In genomic region chr9:15607601-15608000, GRCm38 (mm10) we compare ENCODE assay signal across 18 mouse cellular contexts. TPM values are rescaled to one million over a fixed set of nuclear protein-coding genes. Genes with fewer than 3 reads are reported as not detected.
A peak's percentile ranks its signal among the peaks of the same experiment; 100 is the strongest.
DNase-seq lines count a peak whose midpoint lies in the region.
"Had no signal": no experiment of that assay in that cellular context is flagged by ENCODE, and none has a peak within 500 bp of the region (broad histone marks: within the 10 kb centered on the region; RNA-seq: fewer than 3 reads in every experiment).

No protein-coding gene starts in this region.

- DNase-seq in heart, adult 11 months = peak; percentile 74
- no peak for DNase-seq in heart, adult 8-10 months (ENCODE audit: low spot score)
- peak; percentile 36 to 38 for DNase-seq in kidney, adult 8-10 months
- DNase-seq in kidney, adult 18-20 months = no peak
- DNase-seq in testis, postnatal 10 days (ENCODE audit: low spot score) = peak; percentile 6
- DNase-seq in testis, postnatal 14 days (ENCODE audit: low spot score) = no peak
- DNase-seq: adrenal gland, postnatal 10 days; cerebellum, adult 11 months; cerebellum, adult 2 months; cerebellum, adult 9-11 months; cerebellum, postnatal 25 days; forebrain, postnatal 0 days; gastrocnemius, adult 2 months; gastrocnemius, postnatal 14 days; heart, adult 18-20 months; heart, postnatal 14 days; heart, postnatal 4 days had no signal

RNA-seq across cellular contexts. Expression of gene Deup1, which starts 20.1 kb away (rescaled TPM):
- under 1 TPM in 1 of 4 experiments, not detected in 3; 0.25 TPM for total RNA-seq in heart, adult 8-10 months (2022)
- total RNA-seq: common myeloid progenitor, adult 5-6 weeks; gastrocnemius, adult 2 months had no signal

Comparison
In these comparisons a context has a peak if more than half of its experiments do, and no peak if none do; other contexts are left out.
1. DNase-seq: peak in heart, adult 11 months (single experiment), kidney, adult 8-10 months (2 of 2) and testis, postnatal 10 days (single experiment); none in heart, adult 8-10 months (single experiment), kidney, adult 18-20 months (single experiment) and testis, postnatal 14 days (single experiment).